ENCODE assay signal across 11 mouse cellular contexts in the genomic region with DNA sequence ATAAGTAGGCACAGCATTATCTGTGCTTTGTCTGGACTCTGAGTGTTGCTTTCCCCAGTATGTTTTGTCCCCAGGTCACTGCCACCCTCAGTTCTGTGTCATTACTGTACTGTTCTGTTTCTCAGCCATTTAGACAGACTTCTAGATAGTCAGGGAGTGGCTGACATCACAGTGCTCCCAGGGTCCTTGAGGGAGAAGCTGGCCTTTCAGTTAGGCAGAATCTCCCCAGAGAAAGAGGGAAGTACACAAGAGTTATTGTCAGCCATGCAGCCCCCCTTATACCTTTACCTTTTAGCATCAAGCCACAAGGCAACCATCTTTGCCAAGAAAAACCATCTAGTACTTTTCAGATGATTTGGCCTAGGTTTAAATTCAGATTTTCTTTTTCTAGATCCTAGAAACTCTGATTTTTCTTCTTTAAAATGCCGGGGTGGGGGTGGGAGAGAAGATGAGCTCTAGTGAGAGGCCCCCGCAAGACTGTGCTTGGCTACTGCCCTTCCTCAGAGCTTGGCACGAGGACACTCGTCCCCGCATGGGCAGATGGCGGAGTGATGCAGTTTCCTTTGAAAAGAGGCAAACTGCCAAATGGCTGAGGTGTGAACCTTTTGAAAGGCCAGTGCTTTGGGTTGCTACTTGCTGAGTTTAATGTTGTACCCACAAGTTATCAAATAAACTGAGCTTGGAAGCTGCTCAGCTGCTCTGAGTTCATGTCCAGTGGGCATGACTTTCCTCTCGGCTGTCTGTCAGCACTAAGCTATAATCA. TPM values are rescaled to one million over a fixed set of nuclear protein-coding genes. Genes with fewer than 3 reads are reported as not detected.
DNase-seq lines count a peak whose midpoint lies in the region; ATAC-seq lines count a peak whose summit lies in the region.
"Had no signal": no experiment of that assay in that cellular context is flagged by ENCODE, and none has a peak within 500 bp of the region (broad histone marks: within the 10 kb centered on the region; RNA-seq: fewer than 3 reads in every experiment).

No protein-coding gene starts in this region.

- H3K4me1 ChIP-seq in limb, embryonic 13.5 days = peaks cover 14% of the 10 kb centered on the region
- H3K4me1 ChIP-seq in limb, embryonic 10.5 days = peaks cover 5% of the 10 kb centered on the region

- H3K4me2 ChIP-seq in limb, embryonic 13.5 days (replicated peaks) = no peak overlapping the region
- H3K4me2 ChIP-seq: stomach, embryonic 15.5 days had no signal

- peak; percentile 34 for DNase-seq in gastrocnemius, adult 18-20 months (ENCODE audit: low spot score)
- no peak for DNase-seq in gastrocnemius, postnatal 4 days (ENCODE audit: low spot score in 2 of 2)
- no peak for DNase-seq in limb, embryonic 10.5 days (ENCODE audit: low spot score)
- peak; percentile 29 to 50 for DNase-seq in frontal cortex, postnatal 10 days (ENCODE audit: low spot score in 2 of 2)
- DNase-seq in right cerebral cortex, adult 2 months (ENCODE audit: low spot score in 2 of 2) = peak; percentile 70 to 76
- DNase-seq in ovary, postnatal 10 days (ENCODE audit: low spot score) = no peak
- DNase-seq: adrenal gland, postnatal 36 days had no signal

- 0 out of 2 replicates have a peak overlapping the region, but pooled peaks have one; percentile 39 for H3K27ac ChIP-seq in limb, embryonic 13.5 days
- no peak overlapping the region for H3K27ac ChIP-seq in limb, embryonic 10.5 days
- H3K27ac ChIP-seq: stomach, embryonic 15.5 days had no signal

- no peak overlapping the region for H3K4me3 ChIP-seq in limb, embryonic 13.5 days
- no peak overlapping the region for H3K4me3 ChIP-seq in limb, embryonic 10.5 days
- H3K4me3 ChIP-seq: erythroblast, embryonic 14.5 days; stomach, embryonic 15.5 days had no signal

- H3K27me3 ChIP-seq in limb, embryonic 13.5 days = no peaks in the 10 kb centered on the region
- H3K27me3 ChIP-seq in limb, embryonic 10.5 days (ENCODE audit: low read depth, poor library complexity, severe bottlenecking) = no peaks in the 10 kb centered on the region
- H3K27me3 ChIP-seq: stomach, embryonic 15.5 days had no signal

- 63% methylated on average over 7 of the region's 7 CpGs for WGBS in limb, embryonic 13.5 days
- 69% methylated on average over 7 of the region's 7 CpGs for WGBS in limb, embryonic 10.5 days

- H3K36me3 ChIP-seq in limb, embryonic 13.5 days = peaks cover 24% of the 10 kb centered on the region
- H3K36me3 ChIP-seq in limb, embryonic 10.5 days = peaks cover 40% of the 10 kb centered on the region

- no peaks in the 10 kb centered on the region for H3K9me3 ChIP-seq in limb, embryonic 13.5 days
- H3K9me3 ChIP-seq in limb, embryonic 10.5 days (replicated peaks) = no peaks in the 10 kb centered on the region
- H3K9me3 ChIP-seq: stomach, embryonic 15.5 days had no signal

- no peak for ATAC-seq in limb, embryonic 13.5 days (ENCODE audit: low FRiP score, low read depth)
- no peak for ATAC-seq in activated CD4-positive, CD25-positive, alpha-beta regulatory T cell, adult 4 months

- no peak overlapping the region for H3K9ac ChIP-seq in limb, embryonic 13.5 days
- H3K9ac ChIP-seq: stomach, embryonic 15.5 days had no signal

RNA-seq across cellular contexts. Expression of a gene that starts 8.2 kb away (rescaled TPM):
- 10 to 100 TPM; 43.0 to 43.5 TPM for total RNA-seq in gastrocnemius, adult 18-20 months (2021)
- total RNA-seq in gastrocnemius, postnatal 4 days (2021) = 10 to 100 TPM; 33.4 to 34.5 TPM
- polyA plus RNA-seq in limb, embryonic 13.5 days (2015; fragmentation: Nextera tagmentation; extraction: Ambion mirVana) = 4.4 and 4.9 TPM in 2 replicates
- 3.5 and 4.4 TPM in 2 replicates for polyA plus RNA-seq in limb, embryonic 10.5 days (2016; fragmentation: Nextera tagmentation; extraction: Ambion mirVana)
- 1 to 10 TPM; 6.1 to 7.8 TPM for polyA plus RNA-seq in activated CD4-positive, CD25-positive, alpha-beta regulatory T cell, adult 4 months (2017; shearing (Covaris generic))

RNA-seq across cellular contexts. Expression of a gene that starts 18.6 kb away (rescaled TPM):
- under 1 TPM in 1 of 2 experiments, not detected in 1; 0.02 TPM for total RNA-seq in gastrocnemius, adult 18-20 months (2021)
- under 1 TPM; 0.22 to 0.29 TPM for total RNA-seq in gastrocnemius, postnatal 4 days (2021)
- 0.04 and 0.09 TPM in 2 replicates for polyA plus RNA-seq in limb, embryonic 13.5 days (2015; fragmentation: Nextera tagmentation; extraction: Ambion mirVana)
- 0.10 and 0.11 TPM in 2 replicates for polyA plus RNA-seq in limb, embryonic 10.5 days (2016; fragmentation: Nextera tagmentation; extraction: Ambion mirVana)
- polyA plus RNA-seq in activated CD4-positive, CD25-positive, alpha-beta regulatory T cell, adult 4 months (2017; shearing (Covaris generic)) = under 1 TPM; 0.11 to 0.45 TPM
- polyA plus RNA-seq: erythroblast, embryonic 14.5 days had no signal

RNA-seq across cellular contexts. Expression of a gene that starts 44.8 kb away (rescaled TPM):
- total RNA-seq in gastrocnemius, adult 18-20 months (2021) = 1 to 10 TPM; 4.8 to 7.5 TPM
- 10 to 100 TPM; 29.9 to 30.9 TPM for total RNA-seq in gastrocnemius, postnatal 4 days (2021)
- 6.7 and 7.2 TPM in 2 replicates for polyA plus RNA-seq in limb, embryonic 13.5 days (2015; fragmentation: Nextera tagmentation; extraction: Ambion mirVana)
- 3.5 and 3.9 TPM in 2 replicates for polyA plus RNA-seq in limb, embryonic 10.5 days (2016; fragmentation: Nextera tagmentation; extraction: Ambion mirVana)
- not detected for polyA plus RNA-seq in activated CD4-positive, CD25-positive, alpha-beta regulatory T cell, adult 4 months (2017; shearing (Covaris generic))

RNA-seq across cellular contexts. Expression of a gene that starts 55.0 kb away (rescaled TPM):
- total RNA-seq in gastrocnemius, adult 18-20 months (2021) = 10 to 100 TPM; 33.6 to 39.0 TPM
- 10 to 100 TPM; 25.9 to 31.0 TPM for total RNA-seq in gastrocnemius, postnatal 4 days (2021)
- 42.5 and 45.8 TPM in 2 replicates for polyA plus RNA-seq in limb, embryonic 13.5 days (2015; fragmentation: Nextera tagmentation; extraction: Ambion mirVana)
- 64.9 and 66.1 TPM in 2 replicates for polyA plus RNA-seq in limb, embryonic 10.5 days (2016; fragmentation: Nextera tagmentation; extraction: Ambion mirVana)
- polyA plus RNA-seq in activated CD4-positive, CD25-positive, alpha-beta regulatory T cell, adult 4 months (2017; shearing (Covaris generic)) = 10 to 100 TPM; 44.6 to 48.7 TPM

Comparison
In these comparisons a context has a peak if more than half of its experiments do, and no peak if none do; other contexts are left out.
1. DNase-seq: peak in gastrocnemius, adult 18-20 months (single experiment), frontal cortex, postnatal 10 days (2 of 2) and right cerebral cortex, adult 2 months (2 of 2); none in gastrocnemius, postnatal 4 days (0 of 2), limb, embryonic 10.5 days (single experiment) and ovary, postnatal 10 days (single experiment).